Mouse (Mus musculus): Measurements from ENCODE around the gene Tfrc. TPM values are rescaled to one million over a fixed set of nuclear protein-coding genes. Genes with fewer than 3 reads are reported as not detected.

The Tfrc gene
- polyA plus RNA-seq, 2 experiments = 235 to 388 TPM

GRCm38 (mm10) chr16:32666671-32667551, 58.2 kb downstream of the Tfrc start:
- no peaks in the 10 kb centered on the region for H3K27me3 ChIP-seq (ENCODE audit: control insufficient read depth, insufficient read depth, low read length)
- no peaks in the 10 kb centered on the region for H3K9me3 ChIP-seq (ENCODE audit: control insufficient read depth, low read length)
- 42% methylated on average over 9 of the region's 9 CpGs for WGBS (ENCODE audit: insufficient replicate concordance)
- H3K4me3 ChIP-seq (ENCODE audit: insufficient read depth in 1 of 2, low read depth in 2 of 2, low read length in 2 of 2) = no peak overlapping the region
- H3K36me3 ChIP-seq (replicated peaks; ENCODE audit: control insufficient read depth, insufficient read depth, low read depth) = peaks cover 7% of the 10 kb centered on the region
- ATAC-seq (ENCODE audit: insufficient read depth) (no peak), DNase-seq (ENCODE audit: low read depth in 3 of 3, low spot score in 3 of 3) (no peak)
- peak overlapping the region; percentile 56 for H3K4me2 ChIP-seq (ENCODE audit: low read depth)
- H3K27ac ChIP-seq = peak overlapping the region; percentile 96
- H3K4me1 ChIP-seq (replicated peaks; ENCODE audit: control insufficient read depth in 2 of 2, insufficient read depth in 2 of 2, low read length in 1 of 2) = peaks cover 62 to 67% of the 10 kb centered on the region in 2 experiments
- H3K9ac ChIP-seq (replicated peaks) = peak overlapping the region; percentile 64
- no peak for TF ChIP-seq CTCF (IDR thresholded peaks at IDR 0.05; ENCODE audit: low read depth)
- no peak for TF ChIP-seq EP300 (IDR thresholded peaks at IDR 0.05; ENCODE audit: low read depth)

- no peak for ATAC-seq (ENCODE audit: insufficient read depth)
- H3K4me3 ChIP-seq (ENCODE audit: insufficient read depth in 1 of 2, low read depth in 2 of 2, low read length in 2 of 2) = no peak overlapping the region
- TF ChIP-seq CTCF (IDR thresholded peaks at IDR 0.05; ENCODE audit: low read depth) (no peak), EP300 (IDR thresholded peaks at IDR 0.05; ENCODE audit: low read depth) (no peak)
- H3K4me2 ChIP-seq (ENCODE audit: low read depth) = no peak overlapping the region
- peaks cover 7% of the 10 kb centered on the region for H3K36me3 ChIP-seq (replicated peaks; ENCODE audit: control insufficient read depth, insufficient read depth, low read depth)
- peaks cover 66 to 72% of the 10 kb centered on the region in 2 experiments for H3K4me1 ChIP-seq (replicated peaks; ENCODE audit: control insufficient read depth in 2 of 2, insufficient read depth in 2 of 2, low read length in 1 of 2)
- peak overlapping the region; percentile 30; the same call in 1 of the 2 replicates for H3K27ac ChIP-seq
- H3K9ac ChIP-seq (replicated peaks) = peak overlapping the region; percentile 44; the same call in 1 of the 2 replicates
- no peaks in the 10 kb centered on the region for H3K9me3 ChIP-seq (ENCODE audit: control insufficient read depth, low read length)
- 49% methylated on average over 3 of the region's 3 CpGs for WGBS (ENCODE audit: insufficient replicate concordance)
- H3K27me3 ChIP-seq (ENCODE audit: control insufficient read depth, insufficient read depth, low read length) = no peaks in the 10 kb centered on the region
- DNase-seq (ENCODE audit: low read depth in 3 of 3, low spot score in 3 of 3) = no peak
Measured at GRCm38 (mm10) chr16:32667552-32667872, 58.8 kb downstream of the Tfrc start.

- Histone ChIP-seq H3K4me1 (replicated peaks; ENCODE audit: control insufficient read depth in 2 of 2, insufficient read depth in 2 of 2, low read length in 1 of 2) (peaks cover 68 to 73% of the 10 kb centered on the region in 2 experiments), H3K9ac (replicated peaks) (no peak overlapping the region)
- WGBS (ENCODE audit: insufficient replicate concordance) = 73% methylated on average over 10 of the region's 10 CpGs
Measured at GRCm38 (mm10) chr16:32668030-32668429, 59.3 kb downstream of the Tfrc start.

DNA sequence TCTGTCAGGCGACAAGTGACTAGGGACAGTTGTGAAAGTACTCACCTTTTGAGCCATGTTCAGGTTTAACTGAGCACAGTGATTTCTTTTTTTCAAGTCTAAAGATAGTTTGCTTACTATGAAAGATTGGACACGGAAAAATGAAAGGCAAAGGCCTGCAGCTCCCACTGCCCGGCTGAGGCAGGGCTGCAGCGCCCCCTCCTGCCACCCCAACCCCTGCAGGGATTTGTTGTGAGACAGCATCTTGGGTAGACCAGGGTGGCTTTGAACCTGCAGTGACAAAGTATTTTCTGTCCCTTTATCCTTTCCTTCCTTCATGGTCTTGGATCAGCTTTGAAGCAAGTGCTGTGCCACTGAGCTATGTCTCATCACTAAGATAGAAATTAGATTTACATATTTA, 59.8 kb downstream of the Tfrc start:
- Histone ChIP-seq H3K27ac (no peak overlapping the region), H3K9ac (replicated peaks) (no peak overlapping the region), H3K36me3 (replicated peaks; ENCODE audit: control insufficient read depth, insufficient read depth, low read depth) (peaks cover 7% of the 10 kb centered on the region), H3K4me3 (ENCODE audit: insufficient read depth in 1 of 2, low read depth in 2 of 2, low read length in 2 of 2) (no peak overlapping the region), H3K4me1 (replicated peaks; ENCODE audit: control insufficient read depth in 2 of 2, insufficient read depth in 2 of 2, low read length in 1 of 2) (peaks cover 64 to 69% of the 10 kb centered on the region in 2 experiments), H3K9me3 (ENCODE audit: control insufficient read depth, low read length) (no peaks in the 10 kb centered on the region), H3K27me3 (ENCODE audit: control insufficient read depth, insufficient read depth, low read length) (no peaks in the 10 kb centered on the region), H3K4me2 (ENCODE audit: low read depth) (no peak overlapping the region)
- TF ChIP-seq EP300 (IDR thresholded peaks at IDR 0.05; ENCODE audit: low read depth) = no peak
- TF ChIP-seq CTCF (IDR thresholded peaks at IDR 0.05; ENCODE audit: low read depth) = peak; percentile 54
- ATAC-seq (ENCODE audit: insufficient read depth) = no peak
- WGBS (ENCODE audit: insufficient replicate concordance) = 78% methylated on average over 4 of the region's 4 CpGs
- DNase-seq (ENCODE audit: low read depth in 3 of 3, low spot score in 3 of 3) = no peak

More at GRCm38 (mm10) chr16:32668030-32668429, 59.3 kb downstream of the Tfrc start:
- Histone ChIP-seq H3K4me2 (ENCODE audit: low read depth) (no peak overlapping the region), H3K36me3 (replicated peaks; ENCODE audit: control insufficient read depth, insufficient read depth, low read depth) (peaks cover 7% of the 10 kb centered on the region), H3K27me3 (ENCODE audit: control insufficient read depth, insufficient read depth, low read length) (no peaks in the 10 kb centered on the region), H3K4me3 (ENCODE audit: insufficient read depth in 1 of 2, low read depth in 2 of 2, low read length in 2 of 2) (no peak overlapping the region), H3K9me3 (ENCODE audit: control insufficient read depth, low read length) (no peaks in the 10 kb centered on the region), H3K27ac (no peak overlapping the region)
- no peak for ATAC-seq (ENCODE audit: insufficient read depth)
- DNase-seq (ENCODE audit: low read depth in 3 of 3, low spot score in 3 of 3) = no peak
- TF ChIP-seq EP300 (IDR thresholded peaks at IDR 0.05; ENCODE audit: low read depth) = no peak
- TF ChIP-seq CTCF (IDR thresholded peaks at IDR 0.05; ENCODE audit: low read depth) = no peak

GRCm38 (mm10) chr16:32669243-32669642, 60.5 kb downstream of the Tfrc start:
- H3K27ac ChIP-seq = no peak overlapping the region
- no peaks in the 10 kb centered on the region for H3K27me3 ChIP-seq (ENCODE audit: control insufficient read depth, insufficient read depth, low read length)
- peaks cover 7% of the 10 kb centered on the region for H3K36me3 ChIP-seq (replicated peaks; ENCODE audit: control insufficient read depth, insufficient read depth, low read depth)
- no peak overlapping the region for H3K9ac ChIP-seq (replicated peaks)
- ATAC-seq (ENCODE audit: insufficient read depth) = no peak
- H3K4me3 ChIP-seq (ENCODE audit: insufficient read depth in 1 of 2, low read depth in 2 of 2, low read length in 2 of 2) = no peak overlapping the region
- H3K9me3 ChIP-seq (ENCODE audit: control insufficient read depth, low read length) = no peaks in the 10 kb centered on the region
- no peak for DNase-seq (ENCODE audit: low read depth in 3 of 3, low spot score in 3 of 3)
- peaks cover 57 to 61% of the 10 kb centered on the region in 2 experiments for H3K4me1 ChIP-seq (replicated peaks; ENCODE audit: control insufficient read depth in 2 of 2, insufficient read depth in 2 of 2, low read length in 1 of 2)
- 90% methylated on average over 10 of the region's 10 CpGs for WGBS (ENCODE audit: insufficient replicate concordance)
- TF ChIP-seq EP300 (IDR thresholded peaks at IDR 0.05; ENCODE audit: low read depth) (no peak), CTCF (IDR thresholded peaks at IDR 0.05; ENCODE audit: low read depth) (no peak)
- no peak overlapping the region for H3K4me2 ChIP-seq (ENCODE audit: low read depth)

Measured in liver, embryonic 14.5 days (tissue).